Mouse (Mus musculus) CH12.LX (cell line): ENCODE measurements at regions not wholly inside any gene's neighbourhood (a gene's known extent, or its start where the extent isn't known, plus 50 kb on each side); places are given as distances from the start of the nearest gene placed in this dataset.

ENCODE experiments used
- BHLHE40 ChIP-seq: IDR thresholded peaks from 2 replicates; pipeline ENCODE4 v1.6.1; 2011; ENCODE audit warnings: mild to moderate bottlenecking, low read depth, low read length, improper control_type of control experiment
- CHD2 ChIP-seq: IDR thresholded peaks from 2 replicates; pipeline ENCODE4 v1.6.1; 2011; ENCODE audit warnings: low read length, improper control_type of control experiment
- CTCF ChIP-seq, 2 experiments: IDR thresholded peaks in 1 of 2; conservative IDR thresholded peaks in 1 of 2; 2 replicates each; pipeline ENCODE4 v1.5.1; 2011 to 2012; ENCODE audit warnings: low read depth in 2 of 2, low read length in 2 of 2, improper control_type of control experiment in 1 of 2, inconsistent platforms in 1 of 2, mild to moderate bottlenecking in 1 of 2, moderate library complexity in 1 of 2
- E2F4 ChIP-seq: IDR thresholded peaks from 2 replicates; pipeline ENCODE4 v1.6.1; 2011; ENCODE audit warnings: low read depth, low read length, improper control_type of control experiment; ENCODE audit not compliant: insufficient replicate concordance
- JUND ChIP-seq: conservative IDR thresholded peaks from 2 replicates; pipeline ENCODE4 v1.6.1; 2011; ENCODE audit warnings: low read depth, low read length, improper control_type of control experiment
- MAFK ChIP-seq: IDR thresholded peaks from 2 replicates; pipeline ENCODE4 v1.6.1; 2011; ENCODE audit warnings: low read length, improper control_type of control experiment; ENCODE audit not compliant: insufficient replicate concordance
- POLR2A ChIP-seq: IDR thresholded peaks from 2 replicates; pipeline ENCODE4 v1.6.1; 2011; ENCODE audit warnings: low read depth, mild to moderate bottlenecking, improper control_type of control experiment, low read length
- TCF12 ChIP-seq: IDR thresholded peaks from 2 replicates; pipeline ENCODE4 v1.6.1; 2014; ENCODE audit warnings: low read depth, mild to moderate bottlenecking, inconsistent platforms, low read length, improper control_type of control experiment
- ZKSCAN1 ChIP-seq: IDR thresholded peaks from 2 replicates; pipeline ENCODE4 v1.6.1; 2012; ENCODE audit warnings: low read depth, inconsistent platforms, low read length, improper control_type of control experiment, borderline replicate concordance

- no peak for TF ChIP-seq CTCF (conservative IDR thresholded peaks at IDR 0.05 in 1 of 2, IDR thresholded peaks at IDR 0.05 in 1 of 2; ENCODE audit: low read depth in 2 of 2, low read length in 2 of 2)
- no peak for TF ChIP-seq TCF12
- TF ChIP-seq BHLHE40, result no peak
- TF ChIP-seq JUND, result no peak
- TF ChIP-seq ZKSCAN1, result no peak
- TF ChIP-seq MAFK, result no peak
- no peak for TF ChIP-seq E2F4
- TF ChIP-seq CHD2, result no peak
- TF ChIP-seq POLR2A, result no peak
Measured at GRCm38 (mm10) chr5:82125921-82126459, 1106.1 kb downstream of the Adgrl3 start.
